Mouse (Mus musculus) hindbrain, embryonic 13.5 days (tissue): ENCODE data around the gene Gm16223. TPM values are rescaled to one million over a fixed set of nuclear protein-coding genes. Genes with fewer than 3 reads are reported as not detected.
A peak's percentile ranks its signal among the peaks of the same experiment; 100 is the strongest.

Experiments used
- ATAC-seq: fragments of 200-750 bp; cut with Nextera tagmentation; 2 replicates; pipeline ENCODE4 v1.8.0; 2017; ENCODE audit warnings: moderate TSS enrichment; ENCODE audit not compliant: low FRiP score
- H3K27ac ChIP-seq: fragments of 300-500 bp; sonication (generic); 2 replicates; pipeline ENCODE4 v1.5.1; 2015; ENCODE audit warnings: inconsistent platforms, mild to moderate bottlenecking, moderate library complexity
- H3K27me3 ChIP-seq: fragments of 300-500 bp; sonication (generic); 2 replicates; pipeline ENCODE4 v1.6.1; 2015; ENCODE audit warnings: mild to moderate bottlenecking, inconsistent platforms
- H3K36me3 ChIP-seq: fragments of 300-500 bp; sonication (generic); 2 replicates; pipeline ENCODE4 v1.6.1; 2015; ENCODE audit warnings: mild to moderate bottlenecking, inconsistent platforms
- H3K4me1 ChIP-seq: fragments of 300-500 bp; sonication (generic); replicated peaks from 2 replicates; pipeline ENCODE4 v1.6.1; 2015; ENCODE audit warnings: inconsistent platforms
- H3K4me2 ChIP-seq: fragments of 300-500 bp; sonication (generic); 2 replicates; pipeline ENCODE4 v1.6.1; 2015; ENCODE audit warnings: inconsistent platforms, mild to moderate bottlenecking, moderate library complexity
- H3K4me3 ChIP-seq: fragments of 300-500 bp; sonication (generic); 2 replicates; pipeline ENCODE4 v1.5.1; 2015; ENCODE audit warnings: mild to moderate bottlenecking, inconsistent platforms
- H3K9ac ChIP-seq: fragments of 300-500 bp; sonication (generic); 2 replicates; pipeline ENCODE4 v1.6.1; 2015; ENCODE audit warnings: mild to moderate bottlenecking, inconsistent platforms
- H3K9me3 ChIP-seq: fragments of 300-500 bp; sonication (generic); 2 replicates; pipeline ENCODE4 v1.6.1; 2016; ENCODE audit warnings: inconsistent platforms
- WGBS: fragments of 180-500 bp; shearing (Covaris S2); methylation state at CpG from one replicate; pipeline ENCODE4 v1.1.7; 2015; 5-methylcytosine and 5-hydroxymethylcytosine counted together
- polyA plus RNA-seq: library from polyadenylated mRNA; unstranded; fragments of >200 nt; fragmentation: Nextera tagmentation; extraction: Ambion mirVana; gene quantifications from 2 replicates; pipeline ENCODE4 v1.2.1, GENCODE M21; 2015

The Gm16223 gene
- polyA plus RNA-seq, 1 experiment from 2014 or later: not detected

DNA sequence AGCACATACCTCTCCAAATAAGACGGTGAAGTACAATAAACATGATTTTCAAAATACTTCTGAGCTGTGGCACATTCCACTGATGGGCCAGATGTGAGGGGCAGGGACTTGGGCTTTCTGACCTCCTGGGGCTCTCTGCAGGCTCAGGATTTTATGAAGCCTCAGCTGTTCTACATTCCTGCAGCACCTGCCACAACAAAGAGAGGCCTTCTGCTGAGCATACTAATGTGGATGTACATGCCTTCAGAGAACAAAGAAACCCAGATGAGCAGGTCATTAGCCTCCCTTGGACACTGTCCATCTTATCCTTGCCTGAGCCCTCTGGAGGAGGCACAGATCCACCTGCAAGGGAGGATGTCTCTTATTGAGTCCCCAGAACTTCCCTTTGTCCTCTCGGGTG lies 97.0 kb downstream of the Gm16223 start:
- no peak for ATAC-seq
- 68% methylated on average over 2 of the region's 2 CpGs for WGBS
- no peak overlapping the region for H3K9ac ChIP-seq
- H3K9me3 ChIP-seq: no peaks in the 10 kb centered on the region
- H3K27ac ChIP-seq: peak overlapping the region; percentile 25; the same call in 1 of the 2 replicates
- no peak overlapping the region for H3K4me3 ChIP-seq
- H3K4me2 ChIP-seq: no peak overlapping the region
- H3K36me3 ChIP-seq: no peaks in the 10 kb centered on the region
- no peaks in the 10 kb centered on the region for H3K27me3 ChIP-seq
- peaks cover 5% of the 10 kb centered on the region; the same call in 1 of the 2 replicates for H3K4me1 ChIP-seq

DNA sequence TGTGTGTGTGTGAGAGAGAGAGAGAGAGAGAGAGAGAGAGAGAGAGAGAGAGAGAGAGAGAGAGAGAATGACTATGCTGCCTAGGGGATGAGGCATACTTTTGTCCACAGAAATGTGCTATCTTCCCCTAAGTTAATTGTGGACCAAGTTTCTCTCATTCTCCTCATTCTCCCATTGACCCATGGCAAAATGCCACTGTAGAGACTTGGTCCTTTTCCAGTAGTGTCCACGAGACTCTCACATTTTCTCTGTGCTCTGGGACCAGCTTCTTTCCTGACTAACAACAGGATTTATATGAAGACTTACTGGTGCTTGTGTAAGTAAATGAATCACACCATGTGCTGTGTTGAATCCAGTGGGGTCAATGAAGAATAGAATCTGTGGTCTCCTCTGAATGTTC lies 98.6 kb downstream of the Gm16223 start:
- H3K27me3 ChIP-seq: no peaks in the 10 kb centered on the region
- no peaks in the 10 kb centered on the region for H3K36me3 ChIP-seq
- ATAC-seq: no peak
- no peak overlapping the region for H3K27ac ChIP-seq
- H3K4me1 ChIP-seq: peaks cover 5% of the 10 kb centered on the region; the same call in 1 of the 2 replicates
- WGBS: 80% methylated on average over 1 of the region's 1 CpGs
- H3K9me3 ChIP-seq: no peaks in the 10 kb centered on the region
- no peak overlapping the region for H3K4me2 ChIP-seq
- H3K4me3 ChIP-seq: no peak overlapping the region
- H3K9ac ChIP-seq: no peak overlapping the region

DNA sequence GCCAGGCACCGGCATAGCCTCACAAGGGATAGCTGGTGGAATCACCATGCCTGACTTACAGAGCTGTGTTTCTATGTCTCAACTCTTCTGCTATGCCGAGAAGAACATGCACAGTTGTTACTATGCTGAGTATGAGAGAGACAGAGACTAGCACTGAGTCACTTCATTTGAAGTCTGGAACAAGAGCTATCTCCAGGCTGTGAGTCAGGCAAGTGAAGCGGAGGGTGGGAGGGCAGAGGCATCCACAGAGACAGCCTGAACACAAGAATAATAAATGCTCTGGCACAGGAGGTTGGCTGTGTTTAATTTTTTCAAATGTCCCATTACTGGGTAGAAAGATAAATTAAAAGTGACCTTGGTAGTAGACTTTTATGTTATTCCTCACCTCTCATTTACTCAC lies 100.3 kb downstream of the Gm16223 start:
- ATAC-seq: no peak
- 94% methylated on average over 3 of the region's 3 CpGs for WGBS
- no peak overlapping the region for H3K27ac ChIP-seq
- H3K27me3 ChIP-seq: no peaks in the 10 kb centered on the region
- H3K4me2 ChIP-seq: no peak overlapping the region
- no peaks in the 10 kb centered on the region for H3K9me3 ChIP-seq
- no peaks in the 10 kb centered on the region for H3K36me3 ChIP-seq
- H3K4me3 ChIP-seq: no peak overlapping the region
- peaks cover 5% of the 10 kb centered on the region; the same call in 1 of the 2 replicates for H3K4me1 ChIP-seq
- H3K9ac ChIP-seq: no peak overlapping the region

DNA sequence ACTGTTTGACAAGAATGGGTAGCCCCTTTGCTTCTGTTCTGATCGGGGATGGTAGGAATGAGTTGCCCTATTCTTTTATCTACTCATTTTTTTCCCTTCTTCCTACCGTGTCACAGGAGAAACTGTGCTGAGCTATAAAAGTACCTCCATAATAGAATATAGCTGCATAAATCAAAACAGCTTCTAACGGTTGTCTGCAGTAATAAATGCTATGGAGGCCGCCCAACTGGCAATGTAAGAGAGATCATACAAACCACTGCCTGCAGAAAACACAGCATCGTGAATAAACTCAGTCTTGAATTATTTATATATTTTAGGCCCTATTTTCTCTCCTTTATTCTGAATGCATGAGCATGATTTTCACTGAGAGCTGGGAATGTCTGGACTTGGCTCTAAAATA lies 101.0 kb downstream of the Gm16223 start:
- H3K4me1 ChIP-seq: peaks cover 5% of the 10 kb centered on the region; the same call in 1 of the 2 replicates
- H3K9ac ChIP-seq: no peak overlapping the region
- no peak for ATAC-seq
- 76% methylated on average over 5 of the region's 5 CpGs for WGBS
- H3K4me2 ChIP-seq: no peak overlapping the region
- no peaks in the 10 kb centered on the region for H3K36me3 ChIP-seq
- no peak overlapping the region for H3K27ac ChIP-seq
- H3K9me3 ChIP-seq: no peaks in the 10 kb centered on the region
- no peaks in the 10 kb centered on the region for H3K27me3 ChIP-seq
- no peak overlapping the region for H3K4me3 ChIP-seq

DNA sequence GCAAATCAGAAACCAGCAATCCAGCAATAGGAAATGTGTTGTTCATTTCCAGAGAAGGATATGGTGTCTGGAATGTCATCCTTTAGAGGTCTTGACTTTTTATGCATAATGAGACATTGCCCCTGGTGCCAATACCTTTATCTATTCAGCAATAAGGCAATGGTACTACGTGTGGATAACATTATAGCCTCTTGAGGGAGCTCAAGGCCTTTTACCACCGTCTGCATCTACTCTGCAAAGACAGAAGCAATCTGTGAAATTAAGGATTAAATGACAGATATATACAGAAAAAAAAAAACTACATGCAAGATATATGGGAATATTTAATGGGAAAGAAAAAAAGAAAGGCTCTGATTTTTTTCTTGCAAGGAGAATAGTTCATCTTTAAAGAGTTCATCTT lies 106.3 kb downstream of the Gm16223 start:
- no peaks in the 10 kb centered on the region for H3K27me3 ChIP-seq
- H3K27ac ChIP-seq: no peak overlapping the region
- no peaks in the 10 kb centered on the region for H3K4me1 ChIP-seq
- no peak overlapping the region for H3K4me2 ChIP-seq
- no peaks in the 10 kb centered on the region for H3K9me3 ChIP-seq
- no peaks in the 10 kb centered on the region for H3K36me3 ChIP-seq
- WGBS: 70% methylated on average over 2 of the region's 2 CpGs
- H3K4me3 ChIP-seq: no peak overlapping the region
- ATAC-seq: no peak
- no peak overlapping the region for H3K9ac ChIP-seq

DNA sequence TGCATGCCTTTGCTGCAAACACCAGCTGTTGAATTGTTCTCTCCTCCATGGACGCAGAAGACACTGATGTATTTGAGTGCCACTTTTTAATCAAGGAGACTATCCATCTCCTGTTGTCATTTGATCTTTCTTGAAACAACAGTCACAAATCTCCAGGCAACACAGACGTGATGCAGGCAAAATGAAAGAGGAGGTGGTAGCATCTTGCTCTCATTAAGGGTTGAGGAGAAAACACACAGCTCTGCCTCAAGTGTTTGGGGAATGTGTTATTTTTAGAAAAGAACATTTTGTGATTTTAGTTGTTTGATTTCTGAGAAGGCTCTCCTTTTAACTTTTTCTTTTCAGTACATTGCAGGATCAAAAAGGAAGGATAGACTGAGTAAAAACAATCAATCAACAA lies 107.7 kb downstream of the Gm16223 start:
- H3K4me2 ChIP-seq: no peak overlapping the region
- no peak overlapping the region for H3K27ac ChIP-seq
- 65% methylated on average over 2 of the region's 2 CpGs for WGBS
- H3K4me3 ChIP-seq: no peak overlapping the region
- no peak overlapping the region for H3K9ac ChIP-seq
- no peaks in the 10 kb centered on the region for H3K27me3 ChIP-seq
- no peaks in the 10 kb centered on the region for H3K36me3 ChIP-seq
- H3K9me3 ChIP-seq: no peaks in the 10 kb centered on the region
- H3K4me1 ChIP-seq: no peaks in the 10 kb centered on the region
- no peak for ATAC-seq

DNA sequence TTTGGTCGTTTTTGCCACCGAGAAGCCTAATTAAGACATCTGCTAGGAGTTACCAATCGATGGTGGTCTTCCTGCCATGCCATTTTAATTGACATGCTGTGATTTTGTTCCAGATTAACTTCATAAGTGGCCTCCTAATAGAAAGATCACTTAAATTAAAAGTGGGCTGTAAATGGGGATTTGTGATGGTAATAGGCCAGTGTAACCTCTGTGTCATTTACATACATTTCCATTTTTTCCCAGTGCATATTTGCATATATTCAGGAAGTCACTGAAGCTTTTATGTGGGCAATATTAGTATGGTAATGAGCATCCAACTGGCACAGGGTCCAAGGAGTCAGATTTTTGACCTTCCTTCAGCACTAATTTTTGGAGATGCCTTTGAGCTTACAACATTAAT lies 130.7 kb downstream of the Gm16223 start:
- no peaks in the 10 kb centered on the region for H3K27me3 ChIP-seq
- H3K27ac ChIP-seq: no peak overlapping the region
- H3K4me1 ChIP-seq: no peaks in the 10 kb centered on the region
- WGBS: 34% methylated on average over 3 of the region's 3 CpGs
- no peak overlapping the region for H3K9ac ChIP-seq
- H3K36me3 ChIP-seq: no peaks in the 10 kb centered on the region
- no peaks in the 10 kb centered on the region for H3K9me3 ChIP-seq
- H3K4me2 ChIP-seq: no peak overlapping the region
- H3K4me3 ChIP-seq: no peak overlapping the region
- ATAC-seq: peak; percentile 66; the same call in 1 of the 2 replicates

DNA sequence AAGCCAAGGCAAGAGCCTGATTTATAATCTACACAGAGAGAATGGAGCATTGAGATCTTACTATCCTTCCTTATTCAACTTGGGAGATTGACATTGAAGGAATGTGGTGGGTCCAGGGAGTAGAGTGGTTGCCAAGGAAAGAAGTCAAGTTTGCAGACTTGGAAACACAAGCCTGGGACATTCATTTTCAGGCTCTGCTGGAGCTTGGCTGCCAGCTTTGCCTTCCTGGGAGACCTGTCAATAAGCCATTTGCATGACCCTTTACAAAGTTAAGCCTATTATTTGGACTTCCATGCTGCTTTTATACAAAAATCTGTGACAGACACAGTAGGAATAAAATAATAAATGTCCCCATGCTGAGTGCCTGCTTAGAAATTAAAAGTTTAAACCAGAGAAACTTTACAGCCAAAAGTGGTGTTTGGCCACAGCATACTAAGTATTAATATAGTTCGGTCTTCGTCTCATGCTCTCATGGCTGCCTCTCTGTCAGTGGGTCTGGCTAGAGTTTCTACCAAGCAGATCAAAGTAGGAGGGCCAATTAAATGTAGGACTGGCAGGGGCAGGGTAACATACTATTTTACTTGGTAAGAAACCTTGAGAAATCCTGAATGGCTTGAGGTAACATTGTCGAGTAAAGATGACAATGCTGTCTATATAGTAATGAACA lies 139.8 kb downstream of the Gm16223 start:
- H3K36me3 ChIP-seq: no peaks in the 10 kb centered on the region
- H3K27ac ChIP-seq: no peak overlapping the region
- no peak overlapping the region for H3K9ac ChIP-seq
- H3K4me2 ChIP-seq: no peak overlapping the region
- H3K4me1 ChIP-seq: peaks cover 3% of the 10 kb centered on the region; the same call in 1 of the 2 replicates
- peak; percentile 80 for ATAC-seq
- 75% methylated on average over 3 of the region's 3 CpGs for WGBS
- H3K27me3 ChIP-seq: no peaks in the 10 kb centered on the region
- no peak overlapping the region for H3K4me3 ChIP-seq
- no peaks in the 10 kb centered on the region for H3K9me3 ChIP-seq

DNA sequence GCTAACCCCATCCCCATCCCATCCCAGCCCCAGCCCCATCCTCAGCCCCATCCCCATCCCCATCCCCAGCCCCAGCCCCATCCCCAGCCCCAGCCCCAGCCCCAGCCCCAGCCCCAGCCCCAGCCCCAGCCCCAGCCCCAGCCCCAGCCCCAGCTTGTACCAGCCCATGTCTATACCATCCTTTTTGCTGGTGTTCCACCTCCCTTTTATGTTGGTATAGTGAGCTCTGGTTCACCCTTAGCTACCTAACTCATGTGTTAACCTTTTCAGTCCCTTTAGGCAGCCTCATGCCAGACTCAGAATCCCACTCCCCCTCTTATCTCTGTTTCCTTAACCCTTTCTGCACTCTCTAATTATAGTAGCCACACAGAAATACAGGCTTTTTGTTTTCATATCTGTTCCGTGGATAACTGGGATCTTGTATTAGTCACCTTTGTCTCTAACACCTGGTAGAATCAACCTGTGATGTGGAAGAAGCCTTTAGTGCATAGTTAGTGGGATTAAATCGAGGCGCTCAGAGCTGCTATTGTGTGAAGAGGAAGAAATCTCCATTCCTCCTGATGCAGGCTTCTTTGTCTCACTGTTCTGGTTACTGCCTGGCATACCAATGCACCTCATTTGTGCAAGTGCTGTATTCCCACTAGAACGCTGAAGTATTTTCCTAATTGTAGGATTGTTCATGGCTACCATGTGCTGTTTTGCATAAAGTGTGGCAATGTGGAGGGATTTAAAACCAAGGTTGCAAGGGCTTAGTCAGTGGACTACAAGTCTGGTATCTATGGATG lies 144.0 kb downstream of the Gm16223 start:
- 64% methylated on average over 4 of the region's 4 CpGs for WGBS
- Histone ChIP-seq H3K4me1 (peaks cover 3% of the 10 kb centered on the region; the same call in 1 of the 2 replicates), H3K27ac (no peak overlapping the region), H3K4me3 (no peak overlapping the region), H3K9me3 (no peaks in the 10 kb centered on the region), H3K27me3 (no peaks in the 10 kb centered on the region), H3K9ac (no peak overlapping the region), H3K4me2 (no peak overlapping the region), H3K36me3 (no peaks in the 10 kb centered on the region)
- no peak for ATAC-seq

DNA sequence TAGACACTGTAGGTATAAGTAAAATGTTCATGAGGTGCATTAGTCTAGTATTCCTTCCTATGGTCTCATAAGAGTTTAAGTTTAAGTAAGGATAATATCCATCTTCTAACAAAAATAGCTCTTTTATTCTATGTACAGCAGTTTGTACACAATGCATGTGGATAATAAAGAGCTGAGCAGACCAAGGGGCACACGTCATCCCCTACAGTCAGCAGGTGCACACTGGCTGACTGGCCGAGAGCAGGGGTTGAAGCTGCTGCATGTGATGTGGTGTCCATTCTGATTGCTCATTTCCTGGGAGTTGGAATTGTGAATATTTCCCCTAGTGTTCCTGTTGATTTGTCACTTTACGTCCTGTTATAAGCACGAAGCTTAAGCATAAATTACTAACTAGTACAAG lies 144.6 kb downstream of the Gm16223 start:
- H3K27me3 ChIP-seq: no peaks in the 10 kb centered on the region
- H3K9ac ChIP-seq: no peak overlapping the region
- H3K9me3 ChIP-seq: no peaks in the 10 kb centered on the region
- peaks cover 3% of the 10 kb centered on the region; the same call in 1 of the 2 replicates for H3K4me1 ChIP-seq
- 87% methylated on average over 4 of the region's 4 CpGs for WGBS
- H3K4me3 ChIP-seq: no peak overlapping the region
- no peak overlapping the region for H3K27ac ChIP-seq
- no peak overlapping the region for H3K4me2 ChIP-seq
- ATAC-seq: no peak
- no peaks in the 10 kb centered on the region for H3K36me3 ChIP-seq

DNA sequence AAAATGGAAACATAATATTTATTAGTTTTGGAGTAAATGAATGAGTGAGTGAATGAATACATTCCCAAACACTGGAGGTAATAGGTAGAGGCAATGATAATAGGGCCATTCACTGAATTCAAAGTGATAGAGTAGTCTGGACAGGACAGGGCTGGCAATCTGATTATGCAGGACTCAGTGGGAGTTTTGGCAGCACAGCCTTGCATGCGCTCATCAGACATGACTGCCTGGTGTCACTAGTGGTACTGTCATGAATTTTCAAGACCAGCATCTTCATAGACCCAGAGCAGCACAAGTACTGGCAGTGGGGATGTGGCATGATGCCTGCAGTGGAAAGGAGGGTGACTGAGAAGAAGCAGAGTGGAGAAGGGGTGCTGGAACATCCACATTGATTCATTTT lies 157.1 kb downstream of the Gm16223 start:
- Histone ChIP-seq H3K27me3 (no peaks in the 10 kb centered on the region), H3K4me2 (no peak overlapping the region), H3K4me1 (no peaks in the 10 kb centered on the region), H3K9ac (no peak overlapping the region), H3K9me3 (no peaks in the 10 kb centered on the region), H3K27ac (no peak overlapping the region), H3K36me3 (no peaks in the 10 kb centered on the region), H3K4me3 (no peak overlapping the region)
- ATAC-seq: no peak
- 69% methylated on average over 1 of the region's 1 CpGs for WGBS

DNA sequence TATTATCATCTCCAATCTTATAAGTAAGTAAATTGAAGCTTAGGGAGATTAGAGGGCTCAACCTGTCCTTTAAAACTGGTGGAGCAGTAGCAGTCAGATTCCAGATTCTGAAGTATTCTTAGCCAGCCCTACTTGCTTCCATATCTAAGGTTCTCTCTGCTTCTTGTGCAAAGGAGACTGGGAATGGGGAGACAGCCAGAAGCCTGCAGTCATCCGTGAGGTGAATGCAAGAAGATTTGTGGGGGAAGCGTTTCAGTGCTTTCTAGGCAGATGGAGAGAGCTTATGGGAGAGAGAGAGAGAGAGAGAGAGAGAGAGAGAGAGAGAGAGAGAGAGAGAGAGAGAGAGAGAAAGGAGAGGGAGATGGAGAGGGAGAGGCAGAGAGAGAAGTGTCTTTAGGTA lies 160.9 kb downstream of the Gm16223 start:
- no peak overlapping the region for H3K4me3 ChIP-seq
- H3K4me2 ChIP-seq: no peak overlapping the region
- H3K27ac ChIP-seq: no peak overlapping the region
- no peaks in the 10 kb centered on the region for H3K4me1 ChIP-seq
- H3K27me3 ChIP-seq: no peaks in the 10 kb centered on the region
- no peaks in the 10 kb centered on the region for H3K9me3 ChIP-seq
- WGBS: 69% methylated on average over 2 of the region's 2 CpGs
- H3K9ac ChIP-seq: no peak overlapping the region
- no peaks in the 10 kb centered on the region for H3K36me3 ChIP-seq
- ATAC-seq: no peak

DNA sequence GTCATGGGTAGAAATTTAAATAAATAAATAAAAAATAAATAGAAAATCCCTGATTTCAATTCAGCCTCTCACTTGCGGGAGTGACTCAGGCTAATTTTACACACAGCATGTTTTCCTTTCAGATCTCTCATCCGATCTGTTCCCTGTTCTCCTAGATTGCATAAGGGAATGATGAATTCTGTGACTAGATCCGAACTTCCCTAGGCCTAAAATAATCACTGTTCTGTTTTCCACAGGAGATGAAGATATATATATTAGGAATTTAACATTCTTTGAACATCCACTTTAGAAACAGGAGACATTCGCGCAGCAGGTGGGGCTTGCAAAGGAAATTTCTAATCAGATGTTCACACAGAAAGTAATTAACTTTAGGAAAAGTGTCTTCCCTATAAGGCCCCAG lies 171.5 kb downstream of the Gm16223 start:
- no peak overlapping the region for H3K27ac ChIP-seq
- H3K36me3 ChIP-seq: no peaks in the 10 kb centered on the region
- ATAC-seq: no peak
- no peaks in the 10 kb centered on the region for H3K4me1 ChIP-seq
- H3K4me2 ChIP-seq: no peak overlapping the region
- 82% methylated on average over 5 of the region's 5 CpGs for WGBS
- H3K4me3 ChIP-seq: no peak overlapping the region
- no peaks in the 10 kb centered on the region for H3K9me3 ChIP-seq
- no peaks in the 10 kb centered on the region for H3K27me3 ChIP-seq
- no peak overlapping the region for H3K9ac ChIP-seq
